Mouse (Mus musculus) heart, postnatal 0 days (tissue): Measurements from ENCODE around the gene Hdac8.

Source experiments
- CTCF ChIP-seq: IDR thresholded peaks from 2 replicates; pipeline ENCODE4 v1.5.1; 2016; ENCODE audit warnings: antibody characterized with exemption, control low read depth, low read depth
- EP300 ChIP-seq: IDR thresholded peaks from 2 replicates; pipeline ENCODE4 v1.6.1; 2016; ENCODE audit warnings: antibody characterized with exemption, low read depth

GRCm38 (mm10) chrX:102479665-102480064, 25.5 kb downstream of the Hdac8 start:
- TF ChIP-seq EP300 (no peak), CTCF (no peak)
